9 mouse cellular contexts compared by ENCODE assay signal in genomic region chr8:103409121-103409551, GRCm38 (mm10).
DNase-seq lines count a peak whose midpoint lies in the region; TF ChIP-seq lines count a peak whose summit lies in the region.
"Had no signal": no experiment of that assay in that cellular context is flagged by ENCODE, and none has a peak within 500 bp of the region (broad histone marks: within the 10 kb centered on the region; RNA-seq: fewer than 3 reads in every experiment).

No protein-coding gene starts in this region.

- no peak overlapping the region for H3K4me3 ChIP-seq in lung, adult 2 months (replicated peaks; ENCODE audit: extremely low read depth, low read depth, low read length)
- H3K4me3 ChIP-seq: hindbrain, embryonic 15.5 days; neural tube, embryonic 12.5 days had no signal

- no peaks in the 10 kb centered on the region for H3K4me1 ChIP-seq in lung, adult 2 months (ENCODE audit: control insufficient read depth, insufficient read depth, low read length)
- H3K4me1 ChIP-seq: hindbrain, embryonic 15.5 days; neural tube, embryonic 12.5 days had no signal

- WGBS in lung, adult 2 months, result 38% methylated on average over 2 of the region's 2 CpGs

- no peak for TF ChIP-seq POLR2A in lung, adult 2 months (IDR thresholded peaks at IDR 0.05; ENCODE audit: borderline replicate concordance, extremely low read depth, low read depth, low read length)

- peak; percentile 72 for DNase-seq in R1 (ENCODE audit: low read depth, low spot score)
- peak; percentile 57 for DNase-seq in embryo, embryonic 11.5 days (ENCODE audit: low read depth, low spot score)
- peak; percentile 36 for DNase-seq in heart, postnatal 4 days
- DNase-seq in lung, adult 2 months, result peak; percentile 9
- DNase-seq in c-Kit-positive CD71-positive TER-119-positive erythroid progenitor cells, embryonic 14.5 days (ENCODE audit: low spot score), result no peak
- no peak for DNase-seq in right cerebral cortex, postnatal 25 days
- DNase-seq in layer of hippocampus, adult 18-20 months (ENCODE audit: low spot score in 2 of 2), result no peak

- TF ChIP-seq CTCF in lung, adult 2 months (IDR thresholded peaks at IDR 0.05; ENCODE audit: insufficient read depth, low read length), result no peak

Comparison
In these comparisons a context has a peak if more than half of its experiments do, and no peak if none do; other contexts are left out.
1. DNase-seq: peak in R1 (single experiment), embryo, embryonic 11.5 days (single experiment), heart, postnatal 4 days (single experiment) and lung, adult 2 months (single experiment); none in c-Kit-positive CD71-positive TER-119-positive erythroid progenitor cells, embryonic 14.5 days (single experiment), right cerebral cortex, postnatal 25 days (single experiment) and layer of hippocampus, adult 18-20 months (0 of 2).